Mouse (Mus musculus) olfactory bulb, adult 2 months (tissue): ENCODE measurements around the gene 4930550C14Rik. TPM values are rescaled to one million over a fixed set of nuclear protein-coding genes. Genes with fewer than 3 reads are reported as not detected.

Experiments used
- H3K27ac ChIP-seq: fragments of 200-500 bp; 2 replicates; pipeline ENCODE4 v1.5.1; 2012; ENCODE audit warnings: low read depth, low read length; ENCODE audit not compliant: insufficient read depth
- H3K4me1 ChIP-seq: fragments of 200-500 bp; 2 replicates; pipeline ENCODE4 v1.6.1; 2012; ENCODE audit warnings: low read length; ENCODE audit not compliant: control insufficient read depth, insufficient read depth
- H3K4me3 ChIP-seq: fragments of 200-500 bp; 2 replicates; pipeline ENCODE4 v1.5.1; 2012; ENCODE audit warnings: mild to moderate bottlenecking, low read depth, low read length, moderate library complexity; ENCODE audit not compliant: insufficient read depth
- CTCF ChIP-seq: fragments of 200-500 bp; IDR thresholded peaks from 2 replicates; pipeline ENCODE4 v1.5.1; 2012; ENCODE audit warnings: low read depth, mild to moderate bottlenecking, low read length, moderate library complexity; ENCODE audit not compliant: insufficient read depth
- POLR2A ChIP-seq: fragments of 200-500 bp; IDR thresholded peaks from 2 replicates; pipeline ENCODE4 v1.6.1; 2012; ENCODE audit warnings: mild to moderate bottlenecking, low read depth, low read length, moderate library complexity; ENCODE audit not compliant: insufficient read depth
- WGBS: fragments of 180-500 bp; shearing (Covaris S2); methylation state at CpG from one replicate; pipeline ENCODE4 v1.1.7; 2018; 5-methylcytosine and 5-hydroxymethylcytosine counted together
- polyA plus RNA-seq: library from polyadenylated mRNA; stranded (reverse); fragments of >200 nt; gene quantifications from 2 replicates; pipeline ENCODE4 v1.2.4, GENCODE M21; 2012; ENCODE audit warnings: low replicate concordance; ENCODE audit not compliant: missing spikeins, insufficient read depth, insufficient read length

4930550C14Rik gene
- polyA plus RNA-seq, 1 experiment, result not detected

DNA sequence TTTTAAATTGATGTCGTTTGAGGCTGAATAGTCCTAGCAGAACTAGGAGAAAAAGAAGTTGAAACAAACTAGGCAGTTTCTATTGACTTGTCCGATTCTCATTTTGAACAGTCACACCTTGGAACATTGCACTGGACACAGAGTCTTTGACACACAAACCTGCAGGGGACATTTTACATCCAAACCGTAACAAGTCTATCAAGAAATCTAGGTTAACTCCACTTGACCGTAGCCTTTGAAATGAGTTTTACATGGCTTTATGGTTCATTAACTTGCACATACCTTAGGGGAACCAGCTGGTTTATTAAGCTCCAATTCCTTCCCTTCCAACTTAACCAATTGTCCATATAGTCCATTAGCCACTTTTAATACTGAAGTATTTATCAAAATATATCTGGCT, 1.4 kb upstream of the 4930550C14Rik start:
- WGBS, result 96% methylated on average over 4 of the region's 4 CpGs
- H3K4me3 ChIP-seq, result no peak overlapping the region
- no peak for TF ChIP-seq CTCF
- TF ChIP-seq POLR2A, result no peak
- no peak overlapping the region for H3K27ac ChIP-seq
- H3K4me1 ChIP-seq, result peaks cover 7% of the 10 kb centered on the region

DNA sequence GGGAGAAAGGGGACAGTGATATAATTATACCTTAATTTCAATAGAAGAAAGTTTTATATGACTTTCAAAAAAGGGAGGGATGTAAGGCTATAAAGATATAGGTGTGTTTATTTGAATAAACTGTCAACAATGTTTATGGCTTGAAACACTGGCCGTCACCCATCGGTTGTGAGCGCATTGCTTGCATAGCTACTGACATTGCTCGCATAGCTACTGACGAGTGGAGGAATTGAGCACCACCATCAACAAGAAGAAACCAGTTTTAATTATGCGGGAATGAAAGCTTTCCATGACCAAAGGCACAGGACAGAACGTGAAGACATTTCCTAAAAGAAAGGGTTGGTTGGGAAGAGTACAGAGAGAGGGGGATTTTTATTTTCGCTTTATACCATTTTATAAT, 979 bp upstream of the 4930550C14Rik start:
- 94% methylated on average over 8 of the region's 8 CpGs for WGBS
- Histone ChIP-seq H3K4me3 (no peak overlapping the region), H3K27ac (no peak overlapping the region)

DNA sequence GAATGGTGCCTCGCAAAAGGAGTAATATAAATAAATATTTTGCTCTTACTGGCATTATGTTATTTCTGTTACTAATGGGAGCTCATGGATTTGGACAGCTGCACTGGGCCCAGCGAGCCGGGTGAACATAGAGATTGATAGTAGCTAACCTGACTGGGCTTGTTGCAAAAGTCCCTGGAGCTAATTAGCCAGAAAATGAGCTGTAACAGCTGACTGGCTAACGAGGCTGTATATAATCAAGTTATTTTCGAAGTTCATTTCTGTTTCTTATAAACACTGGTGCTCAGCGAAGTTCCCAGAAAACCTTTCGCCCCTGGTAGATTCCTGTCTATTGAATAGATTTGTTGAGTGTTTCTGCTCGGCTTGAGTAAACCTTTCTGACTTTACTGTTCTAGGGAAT, 866 bp downstream of the 4930550C14Rik start:
- Histone ChIP-seq H3K4me1 (peaks cover 6% of the 10 kb centered on the region), H3K27ac (no peak overlapping the region), H3K4me3 (no peak overlapping the region)
- 50% methylated on average over 8 of the region's 8 CpGs for WGBS
- TF ChIP-seq CTCF, result no peak
- no peak for TF ChIP-seq POLR2A

More for the DNA sequence above, 979 bp upstream of the 4930550C14Rik start:
- no peak for TF ChIP-seq POLR2A
- peaks cover 7% of the 10 kb centered on the region for H3K4me1 ChIP-seq

DNA sequence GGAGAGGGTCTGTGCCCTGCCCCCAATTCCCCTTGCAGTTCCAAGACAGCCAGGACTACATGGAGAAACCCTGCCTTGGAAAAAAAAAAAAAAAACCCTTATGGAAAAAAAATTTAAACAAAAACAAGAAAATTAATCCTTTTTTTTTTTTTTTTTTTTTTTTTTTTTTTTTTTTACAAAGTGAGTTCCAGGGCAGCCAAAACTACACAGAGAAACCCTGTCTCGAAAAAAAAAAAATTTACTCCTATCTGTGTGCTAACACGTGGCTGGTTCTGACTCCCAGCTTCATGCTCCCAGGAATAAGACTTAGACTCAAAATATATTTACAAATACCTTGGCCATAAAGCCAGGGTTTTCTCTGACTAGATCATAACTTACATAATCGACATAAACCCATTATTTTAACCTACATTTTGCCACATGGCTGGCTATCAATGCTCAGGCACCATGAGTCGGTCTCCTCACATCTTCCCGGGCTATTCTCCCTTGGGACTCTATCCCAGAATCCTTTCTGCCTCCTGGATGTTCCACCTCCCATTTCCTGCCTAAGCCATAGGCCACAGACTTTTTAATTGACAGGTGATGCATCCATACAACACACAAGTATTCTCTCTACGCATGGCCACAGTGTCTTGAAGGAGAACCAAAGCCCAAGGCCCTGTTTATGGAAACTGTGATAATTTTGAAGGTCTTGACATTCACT, 2.1 kb downstream of the 4930550C14Rik start:
- Histone ChIP-seq H3K4me1 (peaks cover 3% of the 10 kb centered on the region), H3K4me3 (no peak overlapping the region), H3K27ac (no peak overlapping the region)
- 88% methylated on average over 6 of the region's 6 CpGs for WGBS
- no peak for TF ChIP-seq POLR2A
- no peak for TF ChIP-seq CTCF

DNA sequence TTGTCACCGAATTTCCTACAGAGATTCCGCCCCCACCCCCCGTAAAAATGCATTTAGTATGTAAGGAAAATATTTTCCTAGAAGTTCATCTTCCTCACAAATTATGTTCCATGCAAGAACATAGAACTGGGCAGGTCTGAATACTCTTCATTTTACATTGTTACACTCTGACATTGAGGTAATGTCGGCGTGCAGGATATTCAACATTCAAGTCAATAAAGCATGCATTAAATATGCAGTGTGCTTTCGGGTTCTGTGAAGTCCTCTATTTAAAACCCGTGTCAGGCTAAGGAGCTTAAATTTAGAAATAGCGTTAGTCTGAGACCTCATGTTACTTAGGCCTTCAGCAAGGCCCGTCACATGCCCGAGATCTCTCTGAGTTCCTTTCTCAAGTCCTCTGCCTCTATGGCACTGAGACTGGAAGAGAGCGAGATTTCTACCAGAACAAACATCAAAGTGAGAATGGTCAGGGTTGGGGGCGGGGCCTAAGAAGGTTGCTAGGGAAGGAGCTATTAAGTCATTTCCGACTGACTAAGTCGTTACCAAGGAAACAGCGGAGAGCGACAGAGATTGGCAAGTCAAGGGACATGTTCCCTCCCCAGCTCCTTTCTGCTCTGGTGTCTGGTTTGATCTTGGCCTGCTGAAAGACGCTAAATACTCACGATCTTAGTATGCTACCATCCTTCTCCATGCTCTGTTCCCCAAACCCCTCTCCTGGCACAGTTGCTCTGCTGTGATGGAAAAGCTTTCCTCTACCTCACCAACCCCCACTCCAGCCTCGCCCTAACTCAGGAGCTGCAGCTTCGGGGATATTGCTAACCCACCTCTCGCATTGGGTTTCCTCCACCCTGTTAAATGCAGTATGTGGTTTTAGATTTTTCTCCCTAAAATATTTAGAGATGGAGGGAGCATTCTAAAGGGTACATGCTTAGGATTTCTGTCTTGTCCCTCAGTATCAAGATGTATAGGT, 2.9 kb downstream of the 4930550C14Rik start:
- WGBS, result 35% methylated on average over 21 of the region's 21 CpGs
- 0 out of 2 replicates have a peak, but pooled peaks have one; percentile 18 for TF ChIP-seq POLR2A
- no peak for TF ChIP-seq CTCF
- Histone ChIP-seq H3K4me1 (peaks cover 3% of the 10 kb centered on the region), H3K4me3 (peak overlapping the region; percentile 38), H3K27ac (peak overlapping the region; percentile 79; the same call in 1 of the 2 replicates)

DNA sequence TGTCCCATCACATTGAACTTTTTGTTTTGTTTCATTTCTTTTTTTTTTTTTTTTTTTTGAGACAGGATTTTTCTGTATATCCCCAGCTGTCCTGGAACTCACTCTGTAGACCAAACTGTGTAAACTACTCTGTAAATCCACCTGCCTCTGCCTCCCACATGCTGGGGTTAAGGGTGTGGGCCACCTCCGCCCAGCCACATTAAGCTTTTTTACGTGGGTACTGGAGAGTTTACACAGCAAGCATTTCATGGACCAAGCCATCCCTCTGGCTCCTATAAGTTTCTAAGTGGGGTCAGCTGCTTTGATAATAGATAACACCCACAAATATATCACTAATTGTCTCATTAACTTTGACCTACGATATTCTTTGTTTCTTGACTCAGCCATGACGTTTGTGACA, 6.4 kb downstream of the 4930550C14Rik start:
- TF ChIP-seq CTCF (no peak), POLR2A (no peak)
- Histone ChIP-seq H3K27ac (no peak overlapping the region), H3K4me3 (no peak overlapping the region), H3K4me1 (no peaks in the 10 kb centered on the region; the same call in 1 of the 2 replicates)
- 86% methylated on average over 4 of the region's 4 CpGs for WGBS

DNA sequence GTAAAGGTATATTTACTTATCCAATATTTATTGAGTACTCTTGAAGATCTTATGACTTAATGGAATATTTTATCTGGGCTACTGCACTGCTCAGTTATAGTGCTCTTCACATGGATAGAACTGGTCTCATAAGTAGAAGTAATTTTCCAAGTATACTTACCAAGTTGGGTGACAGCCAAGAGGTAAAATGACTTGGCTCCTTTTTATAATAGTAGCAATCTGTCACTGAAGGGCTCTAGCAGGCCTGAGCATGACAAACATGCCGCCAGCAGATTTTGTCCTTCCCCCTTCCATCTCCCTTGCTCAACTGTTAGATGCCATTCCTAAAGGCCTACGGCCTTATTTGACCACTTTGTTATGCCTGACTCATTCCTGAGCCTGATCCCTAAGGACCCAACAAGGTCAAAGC, 6.8 kb downstream of the 4930550C14Rik start:
- H3K4me1 ChIP-seq, result no peaks in the 10 kb centered on the region; the same call in 1 of the 2 replicates
- no peak overlapping the region for H3K4me3 ChIP-seq
- H3K27ac ChIP-seq, result no peak overlapping the region
- TF ChIP-seq CTCF (no peak), POLR2A (no peak)
- 83% methylated on average over 2 of the region's 2 CpGs for WGBS

DNA sequence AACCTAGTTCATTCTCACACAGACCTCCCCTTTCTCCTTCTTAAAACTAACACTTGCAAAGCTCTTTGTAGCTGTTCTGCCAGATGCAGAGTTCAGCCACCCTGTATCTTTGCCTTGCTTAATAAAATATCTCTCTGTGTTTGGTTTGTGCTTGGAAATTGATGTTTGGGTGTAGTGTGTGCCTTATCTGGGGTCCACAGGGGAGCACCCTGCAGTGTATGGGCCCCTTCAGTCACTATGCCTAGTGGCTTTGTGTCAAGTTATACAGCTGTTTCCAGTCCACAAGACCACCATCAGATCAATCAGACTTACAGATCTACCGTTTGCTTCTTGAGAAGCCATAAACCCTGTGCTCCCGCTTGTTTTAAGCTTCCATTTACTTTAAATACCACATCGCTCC, 7.3 kb downstream of the 4930550C14Rik start:
- WGBS, result 94% methylated on average over 3 of the region's 3 CpGs
- no peak overlapping the region for H3K4me3 ChIP-seq
- no peak overlapping the region for H3K27ac ChIP-seq
- no peak for TF ChIP-seq POLR2A
- no peak for TF ChIP-seq CTCF
- H3K4me1 ChIP-seq, result no peaks in the 10 kb centered on the region; the same call in 1 of the 2 replicates
